Mouse (Mus musculus) ES-E14 (cell line): ENCODE results near the gene Myo10. TPM values are rescaled to one million over a fixed set of nuclear protein-coding genes. Genes with fewer than 3 reads are reported as not detected.

Experiments
- DNase-seq: peaks from one replicate; pipeline ENCODE4 v3.0.0-alpha.2; 2013; ENCODE audit warnings: low read depth, low spot score
- H3K27ac ChIP-seq: 2 replicates; pipeline ENCODE4 v1.5.1; 2012; ENCODE audit warnings: low read depth, mild to moderate bottlenecking, low read length, moderate library complexity, mixed read lengths; ENCODE audit not compliant: poor library complexity, insufficient read depth, severe bottlenecking
- H3K36me3 ChIP-seq: 2 replicates; pipeline ENCODE4 v1.6.1; 2012; ENCODE audit warnings: mild to moderate bottlenecking, low read length, moderate library complexity, mixed read lengths; ENCODE audit not compliant: control insufficient read depth, poor library complexity, insufficient read depth, severe bottlenecking
- H3K4me1 ChIP-seq, 2 experiments: fragments of 150-350 bp in 1 of 2; sonication (generic) in 1 of 2; 2 replicates each; pipeline ENCODE4 v1.6.1; 2012; ENCODE audit warnings: low read length in 2 of 2, mild to moderate bottlenecking in 1 of 2, mixed read lengths in 1 of 2; ENCODE audit not compliant: control insufficient read depth in 2 of 2, insufficient read depth in 2 of 2, poor library complexity in 1 of 2
- H3K4me3 ChIP-seq, 2 experiments: fragments of 150-350 bp in 1 of 2; sonication (generic) in 1 of 2; 2 replicates each; pipeline ENCODE4 v1.5.1; 2012; ENCODE audit warnings: low read length in 2 of 2, low read depth in 1 of 2, mild to moderate bottlenecking in 1 of 2, mixed read lengths in 1 of 2; ENCODE audit not compliant: insufficient read depth in 1 of 2, poor library complexity in 1 of 2, severe bottlenecking in 1 of 2
- H3K9ac ChIP-seq: 2 replicates; pipeline ENCODE4 v1.6.1; 2012; ENCODE audit warnings: low read depth, mild to moderate bottlenecking, low read length, mixed read lengths; ENCODE audit not compliant: poor library complexity, insufficient read depth, severe bottlenecking
- H3K9me3 ChIP-seq: fragments of 150-350 bp; sonication (generic); 2 replicates; pipeline ENCODE4 v1.6.1; 2012; ENCODE audit warnings: low read depth, mild to moderate bottlenecking, low read length; ENCODE audit not compliant: control insufficient read depth, insufficient read depth
- CHD2 ChIP-seq: IDR thresholded peaks from 2 replicates; pipeline ENCODE4 v1.6.1; 2014; ENCODE audit warnings: mild to moderate bottlenecking, low read depth, low read length, inconsistent platforms
- HCFC1 ChIP-seq: IDR thresholded peaks from 2 replicates; pipeline ENCODE4 v1.6.1; 2012; ENCODE audit warnings: low read length, inconsistent platforms, borderline replicate concordance; ENCODE audit not compliant: insufficient read depth
- MAFK ChIP-seq: IDR thresholded peaks from 2 replicates; pipeline ENCODE4 v1.6.1; 2014; ENCODE audit warnings: mild to moderate bottlenecking, low read depth, low read length, inconsistent platforms; ENCODE audit not compliant: insufficient read depth
- ZC3H11A ChIP-seq: IDR thresholded peaks from 2 replicates; pipeline ENCODE4 v1.6.1; 2012; ENCODE audit warnings: low read depth, mild to moderate bottlenecking, inconsistent platforms, low read length, borderline replicate concordance
- ZNF384 ChIP-seq: IDR thresholded peaks from 2 replicates; pipeline ENCODE4 v1.6.1; 2012; ENCODE audit warnings: low read depth, low read length, inconsistent platforms
- in situ Hi-C, 2 experiments: fragments of 600-800 bp; cut with MboI; formaldehyde crosslinking; loops; one replicate each; pipeline ENCODE4 v1.15.1; 2025; ENCODE audit warnings: low sequenced_read_pairs in 2 of 2, inconsistent platforms in 1 of 2; ENCODE audit not compliant: unreplicated experiment in 2 of 2
- total RNA-seq: library from RNA; depleted of rRNA; stranded (reverse); fragments of 300-350 nt; gene quantifications from 2 replicates; pipeline ENCODE4 v1.2.3, GENCODE M21; 2012; rRNA removed

Gene Myo10
- total RNA-seq = 133 and 162 TPM in 2 replicates

DNA sequence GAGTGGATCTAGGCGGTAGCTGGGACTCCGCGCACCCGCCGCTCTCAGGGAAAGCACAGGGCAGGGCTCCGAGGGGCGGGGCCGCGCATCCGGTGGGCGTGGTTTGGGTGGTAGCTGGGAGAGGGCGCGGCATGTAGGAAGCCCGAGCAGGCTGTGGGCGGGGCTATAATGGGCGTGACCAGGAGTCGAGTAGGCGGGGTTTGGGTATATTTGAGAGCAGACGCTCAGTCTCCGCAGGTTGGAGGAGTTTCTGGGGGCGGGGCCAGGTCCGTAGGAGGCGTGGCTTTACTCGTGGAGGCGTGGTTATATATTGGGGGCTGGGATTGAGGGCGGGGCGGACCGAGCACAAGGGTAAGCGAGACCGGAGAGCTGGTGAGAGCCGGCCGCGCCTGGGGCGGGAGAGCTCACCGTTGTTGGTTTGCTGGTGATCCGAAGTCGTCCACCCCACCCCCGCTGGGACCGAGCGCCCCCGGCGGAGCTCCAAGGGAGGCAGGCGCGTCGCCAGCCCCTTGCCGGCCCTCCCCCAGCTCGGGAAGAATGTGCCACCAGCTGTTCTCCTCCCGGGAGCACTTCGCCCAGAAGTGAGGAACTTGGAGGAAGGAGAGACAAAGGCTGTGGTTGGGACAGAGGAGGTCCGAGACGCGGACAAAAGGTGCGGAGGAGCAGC, at the start of gene Myo10:
Gene Myo10 (plus strand): TSS at position 326 of the 667 bp plus-strand sequence.
- TF ChIP-seq CHD2 (no peak), HCFC1 (no peak), MAFK (no peak), ZNF384 (no peak), ZC3H11A (no peak)
- peak; percentile 100 for DNase-seq
- in situ Hi-C loops = no loop called here
- Histone ChIP-seq H3K36me3 (no peaks in the 10 kb centered on the region), H3K9me3 (no peaks in the 10 kb centered on the region), H3K4me3 (peak within 1 kb of the TSS; percentile 75 to 88), H3K27ac (peak within 1 kb of the TSS; percentile 68), H3K4me1 (peaks cover 3 to 9% of the 10 kb centered on the region in 2 experiments; a peak in 1 of 4 replicates), H3K9ac (peak within 1 kb of the TSS; percentile 79)

DNA sequence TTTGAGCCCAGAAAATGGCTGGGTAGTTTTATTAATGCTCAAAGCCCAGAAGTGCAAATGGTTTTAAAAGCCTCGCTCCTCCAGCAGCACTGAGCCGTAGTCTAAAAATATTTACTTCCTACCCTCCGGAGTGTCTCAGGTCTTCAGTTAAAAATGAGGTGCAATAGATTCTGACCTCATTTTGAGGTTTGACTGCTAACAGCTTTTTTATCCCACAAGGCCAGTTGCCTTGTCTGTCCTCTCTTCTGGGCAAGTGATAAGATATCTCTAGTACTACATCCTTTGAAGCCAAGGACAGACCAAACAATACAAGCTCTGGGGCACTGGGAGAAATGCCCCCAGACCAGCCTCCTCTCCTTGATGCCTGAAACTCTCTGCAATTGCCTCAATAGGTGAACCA, 49.2 kb upstream of the Myo10 start:
- TF ChIP-seq ZNF384 (no peak), HCFC1 (no peak), MAFK (no peak)
- in situ Hi-C loops = no loop called here
- H3K9ac ChIP-seq = no peak overlapping the region
- no peaks in the 10 kb centered on the region for H3K9me3 ChIP-seq
- no peak for DNase-seq
- H3K36me3 ChIP-seq = no peaks in the 10 kb centered on the region
- no peak overlapping the region for H3K27ac ChIP-seq
- H3K4me1 ChIP-seq = no peaks in the 10 kb centered on the region
- no peak overlapping the region for H3K4me3 ChIP-seq

DNA sequence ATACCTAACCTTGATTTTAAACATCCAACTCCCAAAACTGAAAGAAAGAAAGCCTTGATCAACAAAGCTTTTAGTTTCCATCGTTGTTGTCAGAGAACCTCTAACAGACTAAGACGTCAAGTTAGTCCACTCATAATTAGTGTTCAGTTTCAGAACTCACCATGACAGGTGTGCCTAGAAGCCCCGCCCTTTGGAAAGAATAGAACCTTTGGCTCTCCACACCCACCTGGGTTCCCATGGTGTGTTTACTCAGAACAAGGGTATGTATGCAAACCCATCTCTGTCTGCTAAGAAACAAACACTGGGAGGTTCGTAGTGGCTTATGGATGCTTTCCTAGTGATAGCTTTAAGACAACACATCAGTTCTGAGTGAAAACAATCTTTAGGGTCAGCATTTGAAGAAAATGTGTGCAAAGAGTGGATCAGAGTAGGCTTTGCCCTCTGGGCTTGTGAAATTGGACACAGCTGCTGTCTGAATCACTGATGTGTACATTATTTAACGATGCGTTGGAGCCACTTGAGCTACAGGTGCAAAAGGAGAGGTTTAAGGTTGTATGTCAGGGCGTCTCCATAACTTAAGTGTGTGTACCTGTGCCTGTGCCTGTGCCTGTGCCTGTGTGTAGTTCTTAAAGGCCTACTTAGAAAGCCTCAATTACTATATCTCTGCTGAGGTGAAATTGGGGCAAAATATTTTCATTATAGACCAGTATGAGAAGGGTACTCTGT, 48.3 kb upstream of the Myo10 start:
- Histone ChIP-seq H3K9me3 (no peaks in the 10 kb centered on the region), H3K4me1 (no peaks in the 10 kb centered on the region), H3K27ac (no peak overlapping the region), H3K4me3 (no peak overlapping the region), H3K9ac (no peak overlapping the region), H3K36me3 (no peaks in the 10 kb centered on the region)
- in situ Hi-C loops = no loop called here
- no peak for DNase-seq
- TF ChIP-seq MAFK (no peak), CHD2 (no peak), ZC3H11A (no peak), HCFC1 (no peak), ZNF384 (no peak)

DNA sequence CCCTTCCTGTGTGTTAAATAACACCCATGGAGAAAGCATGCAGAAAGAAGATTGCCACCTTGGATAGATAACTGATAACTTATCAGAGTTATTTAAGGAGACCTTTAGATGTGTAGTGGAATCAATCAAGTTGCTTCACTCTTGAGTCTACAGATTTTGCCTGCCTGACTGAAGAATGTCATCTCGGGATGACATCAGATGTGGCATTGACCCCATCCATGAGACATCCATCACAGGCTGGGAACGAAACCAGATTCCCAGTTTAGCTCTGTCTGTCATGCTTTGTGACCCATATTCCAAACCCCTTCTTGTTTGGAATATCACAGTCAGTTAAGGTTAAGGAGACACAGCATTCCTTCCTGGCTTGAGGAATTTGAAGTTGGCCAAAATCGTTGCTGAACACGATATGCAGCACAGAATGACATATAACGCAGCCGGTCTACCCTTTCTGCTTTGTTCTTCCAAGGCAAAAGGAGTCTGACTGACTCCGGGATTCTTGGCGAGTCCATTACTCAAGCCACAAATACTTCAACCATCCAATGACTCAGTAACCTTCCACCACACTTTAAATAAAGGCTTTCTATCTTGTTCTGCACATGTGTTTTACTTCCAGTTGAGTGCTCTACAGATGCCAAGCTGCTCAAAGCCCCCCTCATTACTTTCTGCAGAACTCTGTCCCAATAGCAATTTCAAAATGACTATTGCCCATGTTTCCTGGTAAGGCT, 44.8 kb upstream of the Myo10 start:
- no peak for DNase-seq
- in situ Hi-C loops = no loop called here
- Histone ChIP-seq H3K9me3 (no peaks in the 10 kb centered on the region), H3K36me3 (no peaks in the 10 kb centered on the region), H3K27ac (no peak overlapping the region), H3K9ac (no peak overlapping the region), H3K4me1 (no peaks in the 10 kb centered on the region), H3K4me3 (no peak overlapping the region)
- TF ChIP-seq ZNF384 (no peak), ZC3H11A (no peak), MAFK (no peak), HCFC1 (no peak), CHD2 (no peak)
